Mouse (Mus musculus): ENCODE data around the gene Gzmm. TPM values are rescaled to one million over a fixed set of nuclear protein-coding genes. Genes with fewer than 3 reads are reported as not detected.

Gzmm gene
- total RNA-seq (2021) = 1 to 10 TPM; 3.3 to 4.0 TPM
- long read RNA-seq, experiment 1 = 0 reads
- long read RNA-seq, experiment 2 = 0 reads

DNA sequence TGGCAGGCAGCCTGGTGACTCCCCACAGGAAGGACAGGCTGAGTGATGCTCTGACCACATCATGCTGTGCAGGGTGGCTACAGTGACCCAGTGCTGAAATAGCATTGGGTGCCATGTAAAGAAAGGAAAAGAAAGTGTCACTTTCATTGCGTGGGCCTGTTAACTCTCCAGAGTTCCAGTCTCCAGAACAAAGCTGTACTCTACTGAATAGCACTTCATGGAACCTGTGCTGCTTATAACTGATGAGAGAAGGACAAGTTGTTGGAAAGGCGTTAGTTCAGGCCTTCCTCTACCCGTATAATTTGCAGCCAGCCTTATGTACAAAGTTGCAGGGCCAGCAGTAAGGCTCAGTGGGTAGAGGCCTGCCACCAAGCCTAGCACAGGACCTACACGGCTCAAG is at the start of gene Gzmm:
Gene Gzmm (plus strand): TSS at position 301 of the 400 bp plus-strand sequence.
- no peak for DNase-seq (ENCODE audit: low spot score in 2 of 2)
- H3K27ac ChIP-seq = 0 out of 2 replicates have a peak within 1 kb of the TSS, but pooled peaks have one; percentile 1
- no peak for TF ChIP-seq CTCF (conservative IDR thresholded peaks at IDR 0.05)
- H3K4me3 ChIP-seq = no peak within 1 kb of the TSS

DNA sequence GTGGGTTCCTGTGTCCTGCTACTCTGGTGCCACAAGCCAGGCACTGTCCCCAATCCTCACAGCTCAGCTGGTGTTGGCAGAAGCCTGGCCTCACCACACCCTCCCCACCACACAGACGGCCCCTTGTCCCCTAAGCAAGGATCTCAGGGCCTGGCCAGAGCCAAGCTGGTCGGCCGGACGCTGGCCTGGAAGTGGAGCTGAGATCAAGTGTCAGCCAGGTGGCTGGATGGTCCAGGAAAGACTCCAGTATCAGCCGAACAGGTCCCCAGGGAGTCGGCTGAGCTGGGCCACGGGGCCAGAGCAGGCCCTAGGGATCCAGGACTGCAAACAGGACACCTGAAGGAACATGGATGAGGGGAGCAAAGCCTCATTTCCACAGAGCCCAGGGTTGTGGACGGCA is 43.1 kb upstream of the Gzmm start, which contains the start of gene Odf3l2:
Gene Odf3l2 (minus strand): TSS at position 28 of the 400 bp plus-strand sequence.
- no peak within 1 kb of the TSS for H3K27ac ChIP-seq
- TF ChIP-seq CTCF (conservative IDR thresholded peaks at IDR 0.05) = no peak
- no peak for DNase-seq (ENCODE audit: low spot score in 2 of 2)
- no peak within 1 kb of the TSS for H3K4me3 ChIP-seq

DNA sequence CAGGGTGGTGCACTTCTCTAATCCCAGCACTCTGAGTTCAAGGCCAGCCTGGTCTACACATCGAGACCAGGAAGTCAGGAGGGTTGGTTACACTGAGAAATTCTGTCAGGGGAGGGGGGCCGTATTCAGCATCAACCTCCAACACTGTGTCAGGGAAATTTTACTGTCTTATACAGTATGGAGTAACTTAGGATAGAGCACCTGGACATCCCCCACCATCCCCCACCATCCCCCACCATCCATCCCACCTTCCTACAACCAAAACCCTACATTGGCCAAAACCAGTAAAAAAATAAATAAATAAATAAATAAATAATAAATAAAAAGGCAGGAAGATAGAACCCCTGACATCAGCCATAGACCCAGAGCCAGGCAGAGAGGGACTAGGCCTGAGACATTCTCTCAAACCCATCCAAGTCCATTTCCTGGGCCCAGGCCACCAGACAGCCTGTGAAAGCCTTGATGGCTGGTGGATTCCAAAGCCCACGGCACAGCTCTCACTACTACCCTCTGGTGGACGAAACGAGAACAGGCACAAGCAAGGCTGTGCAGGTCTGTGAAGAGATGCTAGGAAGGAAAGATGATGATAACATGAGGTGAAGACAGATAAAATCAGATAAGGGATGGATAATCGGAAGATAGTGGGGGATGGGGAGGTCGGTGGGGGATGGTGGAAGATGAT is 39.6 kb upstream of the Gzmm start:
- peak; percentile 81 to 90 for DNase-seq (ENCODE audit: low spot score in 2 of 2)
- Histone ChIP-seq H3K27ac (no peak overlapping the region), H3K4me3 (no peak overlapping the region)
- peak; percentile 84 for TF ChIP-seq CTCF (conservative IDR thresholded peaks at IDR 0.05)

DNA sequence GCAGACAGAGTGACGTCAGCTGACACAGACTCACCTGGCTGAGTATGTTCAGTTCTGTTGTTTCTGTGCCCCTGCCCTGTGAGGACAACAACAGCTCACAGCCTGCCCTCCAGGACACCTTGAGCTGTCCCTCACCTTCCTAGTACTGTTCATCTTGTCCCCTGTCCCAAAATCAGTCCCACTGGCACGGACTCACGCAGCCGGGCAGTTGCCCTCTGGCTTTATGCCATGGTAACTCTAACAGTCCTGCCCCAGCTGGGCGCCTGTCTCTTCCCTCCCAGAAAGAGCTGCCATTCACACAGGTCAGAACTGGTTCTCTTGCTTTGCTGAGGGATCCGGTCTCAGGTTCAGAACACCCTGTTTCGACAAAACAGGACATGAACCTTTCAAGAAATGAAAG is 36.0 kb upstream of the Gzmm start:
- no peak overlapping the region for H3K4me3 ChIP-seq
- no peak for TF ChIP-seq CTCF (conservative IDR thresholded peaks at IDR 0.05)
- no peak overlapping the region for H3K27ac ChIP-seq
- no peak for DNase-seq (ENCODE audit: low spot score in 2 of 2)

DNA sequence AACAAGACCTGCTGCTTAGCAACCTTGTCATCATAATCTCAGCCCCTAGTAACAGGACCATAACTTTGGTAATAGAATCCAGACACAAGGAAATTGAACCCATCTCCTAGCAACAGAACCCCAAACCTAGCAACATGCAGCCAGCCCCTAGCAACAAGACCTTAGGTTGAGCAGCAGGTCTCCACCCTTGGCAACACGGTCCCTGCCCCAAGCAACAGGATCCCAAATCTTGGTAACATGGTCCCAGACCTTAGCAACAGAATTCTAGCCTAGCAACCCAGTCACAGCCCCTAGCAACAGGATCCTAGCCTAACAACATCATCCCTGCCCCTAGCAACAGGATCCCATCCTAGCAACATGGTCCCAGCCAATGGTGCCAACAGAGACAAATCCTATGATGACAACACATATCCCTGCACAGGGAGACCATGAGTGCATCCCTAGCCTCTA is 33.8 kb upstream of the Gzmm start:
- H3K27ac ChIP-seq = peak overlapping the region; percentile 93
- no peak overlapping the region for H3K4me3 ChIP-seq
- no peak for TF ChIP-seq CTCF (conservative IDR thresholded peaks at IDR 0.05)
- DNase-seq (ENCODE audit: low spot score in 2 of 2) = peak; percentile 55 to 78

DNA sequence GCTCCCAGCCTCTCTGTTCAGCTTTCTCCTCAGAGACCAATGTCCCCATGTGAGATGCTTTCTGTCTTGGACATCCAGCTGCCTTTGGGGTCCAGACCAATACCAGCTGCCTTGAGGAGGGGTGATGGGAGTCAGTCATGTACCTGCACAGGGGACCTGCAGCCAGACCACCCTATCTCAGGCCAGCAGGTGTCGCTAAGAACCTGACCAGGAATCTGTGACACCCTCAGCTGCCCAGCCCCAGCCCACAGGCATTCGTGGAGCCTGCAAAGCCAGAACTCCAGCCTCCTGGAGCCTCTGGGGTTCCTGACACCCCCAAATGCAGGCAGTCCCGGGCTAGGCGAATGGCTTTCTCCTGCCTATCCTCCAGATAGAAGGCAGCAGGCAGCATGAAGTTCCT is 30.0 kb upstream of the Gzmm start:
- TF ChIP-seq CTCF (conservative IDR thresholded peaks at IDR 0.05) = peak; percentile 42
- no peak for DNase-seq (ENCODE audit: low spot score in 2 of 2)
- Histone ChIP-seq H3K4me3 (no peak overlapping the region), H3K27ac (no peak overlapping the region)

DNA sequence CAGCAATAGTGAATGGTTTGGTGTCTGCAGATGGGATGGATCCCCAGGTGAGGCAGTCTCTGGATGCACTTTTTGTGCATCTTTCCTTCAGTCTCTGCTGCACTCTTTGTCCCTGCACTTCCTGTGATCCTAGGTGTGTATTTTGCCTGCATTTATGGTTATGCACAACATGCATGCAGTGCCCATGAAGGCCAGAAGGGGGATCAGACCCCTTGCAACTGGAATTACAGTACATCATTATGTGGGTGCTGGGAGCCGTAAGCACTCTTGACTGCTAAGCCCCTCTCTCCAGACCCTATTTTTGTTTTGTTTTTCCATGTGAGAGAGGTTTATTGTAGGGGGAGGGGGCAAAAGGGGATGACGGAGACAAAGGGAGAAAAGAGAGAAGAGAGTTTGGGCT is 28.5 kb upstream of the Gzmm start:
- no peak for DNase-seq (ENCODE audit: low spot score in 2 of 2)
- peak; percentile 61 for TF ChIP-seq CTCF (conservative IDR thresholded peaks at IDR 0.05)

DNA sequence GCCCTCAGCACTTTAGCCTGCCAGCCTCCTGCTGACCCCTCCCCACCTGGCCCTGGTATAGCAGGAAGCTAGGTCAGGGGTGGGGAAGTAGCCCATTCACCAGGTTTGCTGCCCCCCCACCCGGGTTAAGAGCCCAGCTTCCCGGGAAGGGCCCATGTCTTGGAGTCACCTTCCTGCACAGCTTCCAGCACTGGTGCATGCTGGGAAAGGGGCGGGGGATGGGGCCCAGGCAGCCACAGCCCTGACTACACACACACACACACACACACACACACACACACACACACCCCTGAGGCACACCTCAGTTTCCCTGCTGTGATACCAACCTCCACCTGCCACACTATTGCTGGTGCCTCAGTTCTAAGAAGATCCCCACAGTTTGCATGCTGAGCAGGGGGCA is 27.0 kb upstream of the Gzmm start:
- DNase-seq (ENCODE audit: low spot score in 2 of 2) = no peak
- H3K4me3 ChIP-seq = no peak overlapping the region
- H3K27ac ChIP-seq = no peak overlapping the region
- TF ChIP-seq CTCF (conservative IDR thresholded peaks at IDR 0.05) = no peak

More for the DNA sequence above, 28.5 kb upstream of the Gzmm start:
- Histone ChIP-seq H3K4me3 (no peak overlapping the region), H3K27ac (no peak overlapping the region)

DNA sequence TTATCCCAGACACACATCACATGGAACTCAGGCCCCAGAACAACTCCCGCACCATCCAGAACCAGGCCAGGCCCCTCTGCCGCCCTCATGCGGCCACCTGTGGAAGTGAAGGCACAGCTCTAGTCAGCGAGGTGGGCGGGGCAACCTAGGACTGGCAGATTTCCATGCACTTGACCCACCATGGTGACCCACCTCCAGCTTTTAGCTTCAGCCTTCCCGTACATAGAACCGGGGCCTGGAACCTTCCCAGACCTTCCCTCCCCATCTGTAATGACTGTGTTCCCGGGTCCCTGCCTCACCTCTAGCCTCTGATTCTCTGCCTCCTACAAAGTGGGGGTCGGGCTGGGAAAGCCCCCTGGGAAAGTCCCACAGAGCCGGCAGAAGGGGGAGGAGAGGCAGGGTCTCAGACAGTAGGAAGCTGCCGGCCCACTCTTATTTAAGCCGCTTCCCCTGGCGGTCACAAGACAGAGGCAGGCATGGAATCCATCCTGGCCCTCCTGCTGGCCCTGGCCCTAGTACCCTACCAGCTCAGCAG is 24.6 kb upstream of the Gzmm start, which contains the start of gene Madcam1:
Gene Madcam1 (plus strand): TSS at position 429 of the 535 bp plus-strand sequence.
- DNase-seq (ENCODE audit: low spot score in 2 of 2) = peak in 1 of 2 experiments; percentile 74
- Histone ChIP-seq H3K4me3 (no peak within 1 kb of the TSS), H3K27ac (no peak within 1 kb of the TSS)
- TF ChIP-seq CTCF (conservative IDR thresholded peaks at IDR 0.05) = peak; percentile 95

DNA sequence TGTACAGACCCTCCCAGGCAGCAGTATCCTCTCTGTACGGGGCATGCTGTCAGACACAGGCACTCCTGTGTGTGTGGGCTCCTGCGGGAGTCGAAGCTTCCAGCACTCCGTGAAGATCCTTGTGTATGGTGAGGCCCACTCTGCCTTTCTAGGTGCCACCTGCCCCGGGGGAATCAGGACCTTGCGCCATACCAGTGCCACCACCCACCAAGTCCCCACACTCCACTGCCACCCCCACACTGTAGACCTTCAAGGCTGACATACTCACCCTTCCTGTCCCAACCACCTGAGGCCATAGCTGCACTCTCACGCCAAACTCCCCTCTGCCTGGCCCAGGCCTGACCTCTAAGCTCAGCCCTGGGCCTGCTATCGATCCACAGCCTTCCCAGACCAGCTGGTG is 23.8 kb upstream of the Gzmm start:
- DNase-seq (ENCODE audit: low spot score in 2 of 2) = no peak
- TF ChIP-seq CTCF (conservative IDR thresholded peaks at IDR 0.05) = no peak
- Histone ChIP-seq H3K4me3 (no peak overlapping the region), H3K27ac (no peak overlapping the region)

DNA sequence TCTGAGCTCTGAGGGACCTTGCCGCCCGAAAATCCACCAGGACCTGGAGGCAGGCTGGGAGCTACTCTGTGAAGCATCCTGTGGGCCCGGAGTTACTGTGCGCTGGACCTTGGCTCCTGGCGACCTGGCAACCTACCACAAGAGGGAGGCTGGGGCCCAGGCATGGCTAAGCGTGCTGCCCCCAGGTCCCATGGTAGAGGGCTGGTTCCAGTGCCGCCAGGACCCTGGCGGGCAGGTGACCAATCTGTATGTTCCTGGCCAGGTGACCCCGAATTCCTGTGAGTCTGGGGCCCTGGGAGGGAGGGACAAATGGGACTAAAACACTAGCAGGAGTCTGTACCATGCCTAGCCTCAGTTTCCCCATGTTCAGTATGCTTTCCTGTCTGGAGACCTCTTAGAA is 22.3 kb upstream of the Gzmm start:
- no peak for TF ChIP-seq CTCF (conservative IDR thresholded peaks at IDR 0.05)
- no peak for DNase-seq (ENCODE audit: low spot score in 2 of 2)
- no peak overlapping the region for H3K27ac ChIP-seq
- no peak overlapping the region for H3K4me3 ChIP-seq

DNA sequence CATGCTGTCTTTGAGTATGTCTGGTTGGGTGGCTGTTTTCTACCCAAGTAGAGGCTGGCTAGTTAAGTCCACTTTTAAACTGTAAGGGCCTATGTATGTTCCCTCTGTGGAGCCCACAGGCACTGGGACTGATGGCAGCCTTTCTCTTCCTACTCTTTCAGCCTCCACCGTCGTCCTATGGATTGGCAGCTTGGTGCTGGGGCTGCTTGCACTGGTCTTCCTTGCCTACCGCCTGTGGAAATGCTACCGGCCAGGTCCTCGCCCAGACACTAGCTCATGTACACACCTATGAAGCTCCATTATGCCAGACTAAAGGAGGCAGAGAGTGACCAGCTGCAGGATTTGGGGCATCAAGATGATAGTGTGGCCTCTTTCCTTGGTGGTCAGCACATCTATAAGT is 20.7 kb upstream of the Gzmm start:
- no peak for TF ChIP-seq CTCF (conservative IDR thresholded peaks at IDR 0.05)
- DNase-seq (ENCODE audit: low spot score in 2 of 2) = no peak
- peak overlapping the region; percentile 96 for H3K27ac ChIP-seq
- no peak overlapping the region for H3K4me3 ChIP-seq

DNA sequence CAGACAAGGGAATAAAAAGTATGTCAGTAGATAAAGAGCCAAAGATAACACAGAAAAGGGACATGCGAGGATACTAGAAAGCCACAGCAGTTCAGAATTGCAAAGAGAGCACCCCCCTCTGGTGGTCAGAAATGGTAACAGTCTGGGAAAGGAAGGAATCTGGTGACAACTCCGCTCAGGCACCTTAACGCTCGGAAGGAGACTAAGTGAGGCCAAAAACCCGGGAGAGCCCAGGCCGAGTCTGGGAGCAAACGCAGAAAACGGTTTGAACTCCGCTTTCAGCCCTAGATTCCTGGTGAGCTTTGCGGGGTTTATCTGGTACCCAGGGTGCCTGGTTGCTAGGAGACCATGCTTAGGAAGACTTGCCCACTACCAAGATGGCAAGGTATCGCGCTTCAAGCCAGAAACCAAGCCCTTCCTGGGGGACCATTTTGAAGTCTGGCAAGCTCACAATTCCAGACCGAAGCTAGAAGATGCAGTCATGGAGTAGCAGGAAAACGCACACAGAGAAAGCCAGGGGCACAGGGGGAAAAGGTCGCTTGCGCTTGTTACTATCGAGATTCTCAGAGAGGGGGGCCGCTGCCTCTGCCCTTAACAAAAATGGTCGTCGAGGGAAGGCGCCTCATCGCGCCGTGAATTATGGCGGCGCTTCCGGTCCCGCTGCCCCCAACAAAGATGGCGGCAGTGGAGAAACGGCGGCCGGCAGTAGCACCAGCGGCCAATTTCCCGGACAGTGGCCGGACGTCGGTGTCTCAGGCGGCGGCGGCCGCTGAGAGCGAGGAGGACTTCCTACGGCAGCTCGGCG is 19.8 kb upstream of the Gzmm start, which contains the start of gene Tpgs1:
Gene Tpgs1 (plus strand): TSS at position 599 of the 805 bp plus-strand sequence.
- peak within 1 kb of the TSS; percentile 96 for H3K27ac ChIP-seq
- peak; percentile 91 to 93 for DNase-seq (ENCODE audit: low spot score in 2 of 2)
- TF ChIP-seq CTCF (conservative IDR thresholded peaks at IDR 0.05) = peak; percentile 97
- peak within 1 kb of the TSS; percentile 90 for H3K4me3 ChIP-seq
